Mouse (Mus musculus): Measurements from ENCODE around the gene Mecom.

DNA sequence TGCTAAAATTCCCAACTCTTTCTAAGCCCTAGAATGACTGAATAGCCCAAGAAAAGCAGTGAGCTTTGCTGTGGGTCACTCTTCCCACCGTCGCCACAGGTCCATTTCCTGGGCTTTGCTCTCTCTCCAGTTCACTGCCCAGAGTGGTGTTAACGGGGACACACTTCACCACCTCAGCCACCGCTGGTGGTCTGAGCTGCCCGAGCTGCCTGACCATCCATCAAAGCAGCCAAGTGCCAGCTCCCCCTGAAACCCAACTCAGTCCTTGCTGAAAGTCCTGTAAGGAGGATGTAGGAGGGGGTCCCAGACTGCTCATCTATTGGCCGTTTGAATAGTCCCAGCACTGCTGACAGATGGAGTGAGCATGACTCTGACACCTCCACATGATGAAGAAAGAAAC, 72.2 kb downstream of the Mecom start:
- TF ChIP-seq CEBPB (IDR thresholded peaks at IDR 0.05; ENCODE audit: insufficient read depth, poor library complexity, severe bottlenecking): no peak
- TF ChIP-seq POLR2A (IDR thresholded peaks at IDR 0.05; ENCODE audit: insufficient read length, low read depth): no peak
